Mouse (Mus musculus) heart, adult 2 months (tissue): ENCODE measurements at regions not wholly inside any gene's neighbourhood (a gene's known extent, or its start where the extent isn't known, plus 50 kb on each side); places are given as distances from the start of the nearest gene placed in this dataset.

Experiments used
- CTCF ChIP-seq: fragments of 200-600 bp; IDR thresholded peaks from 2 replicates; pipeline ENCODE4 v1.8.1; 2022; ENCODE audit warnings: antibody characterized with exemption, mild to moderate bottlenecking, moderate library complexity
- POLR2A ChIP-seq: fragments of 200-500 bp; IDR thresholded peaks from 2 replicates; pipeline ENCODE4 v1.6.1; 2011; ENCODE audit warnings: mild to moderate bottlenecking, low read depth, low read length, control low read depth; ENCODE audit not compliant: insufficient read depth

GRCm38 (mm10) chr4:92458186-92458585, 266.6 kb upstream of the Gm12666 start:
- TF ChIP-seq CTCF (no peak), POLR2A (no peak)
